Mouse (Mus musculus) CH12.LX (cell line): ENCODE results near the gene Pms2. TPM values are rescaled to one million over a fixed set of nuclear protein-coding genes. Genes with fewer than 3 reads are reported as not detected.

ENCODE experiments used
- DNase-seq: peaks from one replicate; pipeline ENCODE4 v3.0.0-alpha.2; 2013; ENCODE audit errors: extremely low read depth
- H3K27ac ChIP-seq: 2 replicates; pipeline ENCODE4 v1.5.1; 2012; ENCODE audit warnings: low read depth, mild to moderate bottlenecking, control low read depth, moderate library complexity; ENCODE audit not compliant: insufficient read depth
- H3K27me3 ChIP-seq: replicated peaks from 2 replicates; pipeline ENCODE3; 2012; ENCODE audit warnings: inconsistent platforms
- H3K36me3 ChIP-seq, 2 experiments: replicated peaks in 1 of 2; 2 replicates each; pipeline versions ENCODE3 to v1.6.1; 2012; ENCODE audit warnings: inconsistent platforms in 1 of 2, low read length in 1 of 2, mild to moderate bottlenecking in 1 of 2, mixed read lengths in 1 of 2, moderate library complexity in 1 of 2; ENCODE audit not compliant: control insufficient read depth in 1 of 2, insufficient read depth in 1 of 2
- H3K4me1 ChIP-seq, 2 experiments: 2 replicates each; pipeline ENCODE4 v1.6.1; 2012; ENCODE audit warnings: inconsistent platforms in 1 of 2, moderate library complexity in 1 of 2; ENCODE audit not compliant: insufficient read depth in 2 of 2, control insufficient read depth in 1 of 2
- H3K4me2 ChIP-seq: 2 replicates; pipeline ENCODE4 v1.6.1; 2012; ENCODE audit warnings: low read depth, mild to moderate bottlenecking, control low read depth; ENCODE audit not compliant: poor library complexity, insufficient read depth, severe bottlenecking
- H3K4me3 ChIP-seq, 3 experiments: fragments of 150-350 bp in 1 of 3; sonication (generic) in 1 of 3; replicated peaks in 1 of 3; 2 replicates each; pipeline versions ENCODE3 to v1.5.1; 2011 to 2012; ENCODE audit warnings: low read depth in 2 of 3, low read length in 2 of 3, mild to moderate bottlenecking in 2 of 3, moderate library complexity in 2 of 3, control low read depth in 1 of 3, improper control_type of control experiment in 1 of 3, inconsistent platforms in 1 of 3, mixed read lengths in 1 of 3; ENCODE audit not compliant: poor library complexity in 1 of 3
- H3K79me2 ChIP-seq: replicated peaks from 2 replicates; pipeline ENCODE4 v1.6.1; 2012; ENCODE audit warnings: mild to moderate bottlenecking, moderate library complexity; ENCODE audit not compliant: control insufficient read depth, poor library complexity, insufficient read depth, severe bottlenecking; ENCODE audit errors: extremely low read depth
- H3K9ac ChIP-seq: 2 replicates; pipeline ENCODE4 v1.6.1; 2012; ENCODE audit warnings: low read depth, mild to moderate bottlenecking, control low read depth, moderate library complexity; ENCODE audit not compliant: insufficient read depth
- H3K9me3 ChIP-seq: replicated peaks from 2 replicates; pipeline ENCODE3; 2012; ENCODE audit warnings: low read length, inconsistent platforms, mixed read lengths
- CHD1 ChIP-seq: IDR thresholded peaks from 2 replicates; pipeline ENCODE4 v1.6.1; 2012; ENCODE audit warnings: low read depth, low read length, improper control_type of control experiment, inconsistent platforms
- CHD2 ChIP-seq: IDR thresholded peaks from 2 replicates; pipeline ENCODE4 v1.6.1; 2011; ENCODE audit warnings: low read length, improper control_type of control experiment
- E2F4 ChIP-seq: IDR thresholded peaks from 2 replicates; pipeline ENCODE4 v1.6.1; 2011; ENCODE audit warnings: low read depth, low read length, improper control_type of control experiment; ENCODE audit not compliant: insufficient replicate concordance
- ELF1 ChIP-seq: IDR thresholded peaks from 2 replicates; pipeline ENCODE4 v1.6.1; 2014; ENCODE audit warnings: low read depth, mild to moderate bottlenecking, inconsistent platforms, low read length, improper control_type of control experiment
- EP300 ChIP-seq: IDR thresholded peaks from 2 replicates; pipeline ENCODE4 v1.6.1; 2011; ENCODE audit warnings: low read length, improper control_type of control experiment
- ETS1 ChIP-seq: conservative IDR thresholded peaks from 2 replicates; pipeline ENCODE4 v1.6.1; 2012; ENCODE audit warnings: low read depth, mild to moderate bottlenecking, inconsistent platforms, low read length, improper control_type of control experiment, moderate library complexity
- GABPA ChIP-seq: IDR thresholded peaks from 2 replicates; pipeline ENCODE4 v1.6.1; 2012; ENCODE audit warnings: low read depth, low read length, improper control_type of control experiment, inconsistent platforms; ENCODE audit not compliant: insufficient replicate concordance
- HCFC1 ChIP-seq: IDR thresholded peaks from 2 replicates; pipeline ENCODE4 v1.6.1; 2012; ENCODE audit warnings: low read depth, mild to moderate bottlenecking, inconsistent platforms, low read length, improper control_type of control experiment
- JUN ChIP-seq: IDR thresholded peaks from 2 replicates; pipeline ENCODE4 v1.6.1; 2011; ENCODE audit warnings: low read depth, mild to moderate bottlenecking, low read length, improper control_type of control experiment, moderate library complexity; ENCODE audit not compliant: insufficient read depth
- KAT2A ChIP-seq: IDR thresholded peaks from 2 replicates; pipeline ENCODE4 v1.6.1; 2012; ENCODE audit warnings: low read length, improper control_type of control experiment, inconsistent platforms; ENCODE audit not compliant: insufficient replicate concordance
- MAZ ChIP-seq: IDR thresholded peaks from 2 replicates; pipeline ENCODE4 v1.6.1; 2012; ENCODE audit warnings: low read depth, mild to moderate bottlenecking, inconsistent platforms, low read length, improper control_type of control experiment, moderate library complexity
- RAD21 ChIP-seq: IDR thresholded peaks from 2 replicates; pipeline ENCODE4 v1.6.1; 2011; ENCODE audit warnings: low read depth, mild to moderate bottlenecking, low read length, improper control_type of control experiment, moderate library complexity
- SIN3A ChIP-seq: IDR thresholded peaks from 2 replicates; pipeline ENCODE4 v1.6.1; 2012; ENCODE audit warnings: low read length, improper control_type of control experiment, inconsistent platforms
- SMC3 ChIP-seq: IDR thresholded peaks from 2 replicates; pipeline ENCODE4 v1.6.1; 2011; ENCODE audit warnings: low read depth, low read length, improper control_type of control experiment
- USF1 ChIP-seq: IDR thresholded peaks from 2 replicates; pipeline ENCODE4 v1.6.1; 2014; ENCODE audit warnings: low read depth, mild to moderate bottlenecking, inconsistent platforms, low read length, improper control_type of control experiment
- USF2 ChIP-seq: conservative IDR thresholded peaks from 2 replicates; pipeline ENCODE4 v1.6.1; 2011; ENCODE audit warnings: low read depth, low read length, improper control_type of control experiment
- ZC3H11A ChIP-seq: IDR thresholded peaks from 2 replicates; pipeline ENCODE4 v1.6.1; 2012; ENCODE audit warnings: low read depth, mild to moderate bottlenecking, inconsistent platforms, low read length, improper control_type of control experiment
- ZKSCAN1 ChIP-seq: IDR thresholded peaks from 2 replicates; pipeline ENCODE4 v1.6.1; 2012; ENCODE audit warnings: low read depth, inconsistent platforms, low read length, improper control_type of control experiment, borderline replicate concordance
- ZNF384 ChIP-seq: IDR thresholded peaks from 2 replicates; pipeline ENCODE4 v1.6.1; 2012; ENCODE audit warnings: low read depth, low read length, improper control_type of control experiment, inconsistent platforms
- dilution Hi-C: fragments of 300-500 bp; cut with MboI; formaldehyde crosslinking; loops from 2 replicates; pipeline ENCODE4 v1.14.3; 2020; ENCODE audit warnings: low sequenced_read_pairs; ENCODE audit not compliant: extremely low pct_unique_long_range_greater_than_20kb, extremely low pct_ligation_motif_present
- in situ Hi-C: fragments of 300-500 bp; cut with MboI; formaldehyde crosslinking; loops from 3 replicates; pipeline ENCODE4 v1.14.3; 2019; ENCODE audit warnings: low sequenced_read_pairs, low pct_ligation_motif_present, low pct_unique_long_range_greater_than_20kb, mixed read lengths
- polyA plus RNA-seq: library from polyadenylated mRNA; unstranded; fragments of >175 nt; gene quantifications from 2 replicates; pipeline ENCODE4 v1.2.1, GENCODE M21; 2012; ENCODE audit warnings: low read depth; ENCODE audit not compliant: insufficient read length
- total RNA-seq, 2 experiments: library from RNA; depleted of rRNA; stranded (reverse); fragments of 300-350 nt in 1 of 2; fragments of >200 nt in 1 of 2; gene quantifications; 2 replicates each; pipeline ENCODE4 v1.2.3; 2012 to 2014

Gene Pms2
- total and polyA plus RNA-seq, 3 experiments: 22.2 to 31.8 (median 25.6) TPM

- H3K27ac ChIP-seq: no peak overlapping the region
- in situ Hi-C loops: no loop called here
- no peak for DNase-seq
- dilution Hi-C loops: no loop called here
- H3K9ac ChIP-seq: no peak overlapping the region
- no peak overlapping the region for H3K4me2 ChIP-seq
- peaks cover 5% of the 10 kb centered on the region for H3K9me3 ChIP-seq
- no peak overlapping the region for H3K4me3 ChIP-seq
- H3K27me3 ChIP-seq: no peaks in the 10 kb centered on the region
- no peaks in the 10 kb centered on the region for H3K4me1 ChIP-seq
- TF ChIP-seq SMC3: no peak
- no peak for TF ChIP-seq ELF1
- no peak for TF ChIP-seq RAD21
- TF ChIP-seq CHD1: no peak
- no peak for TF ChIP-seq MAZ
- TF ChIP-seq USF2: no peak
- no peak for TF ChIP-seq CHD2
- TF ChIP-seq ETS1: no peak
- no peak for TF ChIP-seq ZNF384
- no peak for TF ChIP-seq SIN3A
- no peak for TF ChIP-seq E2F4
- no peaks in the 10 kb centered on the region for H3K79me2 ChIP-seq
- peaks cover 50 to 92% of the 10 kb centered on the region in 2 experiments for H3K36me3 ChIP-seq
Measured at GRCm38 (mm10) chr5:143890741-143891140, 19.0 kb upstream of the Pms2 start.

GRCm38 (mm10) chr5:143892255-143892886, 17.4 kb upstream of the Pms2 start:
- H3K4me3 ChIP-seq: no peak overlapping the region
- H3K4me2 ChIP-seq: no peak overlapping the region
- H3K9me3 ChIP-seq: no peaks in the 10 kb centered on the region
- dilution Hi-C loops (no loop called here), in situ Hi-C loops (no loop called here)
- H3K27ac ChIP-seq: no peak overlapping the region
- peaks cover 40 to 88% of the 10 kb centered on the region in 2 experiments for H3K36me3 ChIP-seq
- no peaks in the 10 kb centered on the region for H3K4me1 ChIP-seq
- H3K79me2 ChIP-seq: no peaks in the 10 kb centered on the region
- H3K9ac ChIP-seq: no peak overlapping the region
- no peak for TF ChIP-seq ZKSCAN1
- no peak for TF ChIP-seq KAT2A
- TF ChIP-seq USF2: no peak
- TF ChIP-seq ZC3H11A: no peak
- TF ChIP-seq EP300: no peak
- TF ChIP-seq HCFC1: no peak
- TF ChIP-seq JUN: no peak
- no peak for TF ChIP-seq USF1
- no peak for TF ChIP-seq GABPA
- no peak for TF ChIP-seq RAD21
- no peak for DNase-seq
- no peaks in the 10 kb centered on the region for H3K27me3 ChIP-seq
